21 mouse cellular contexts compared by ENCODE assay signal in the genomic region with DNA sequence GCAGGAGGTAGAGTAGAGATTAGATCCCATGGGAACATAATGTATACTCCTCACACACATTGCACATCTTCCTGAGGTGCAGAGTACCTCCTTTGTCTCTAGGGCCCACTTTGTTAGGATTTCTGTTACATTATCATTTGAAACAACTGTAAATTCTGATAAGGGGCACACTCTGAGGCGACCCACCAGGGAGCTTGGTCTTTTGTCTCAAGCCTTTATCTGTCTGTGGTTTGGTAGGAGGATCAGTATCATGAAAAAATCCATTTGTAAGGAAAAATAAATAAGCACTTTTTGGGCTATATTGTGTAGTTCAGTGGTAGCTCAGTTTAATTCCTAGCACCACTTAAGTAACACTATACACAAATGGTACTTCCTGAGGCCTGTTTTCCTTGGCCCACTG.
"Had no signal": no experiment of that assay in that cellular context is flagged by ENCODE, and none has a peak within 500 bp of the region (broad histone marks: within the 10 kb centered on the region; RNA-seq: fewer than 3 reads in every experiment).

No protein-coding gene starts in this region.

- H3K27me3 ChIP-seq: limb, embryonic 13.5 days; megakaryocyte, embryonic 14.5 days; midbrain, embryonic 12.5 days; neural tube, embryonic 13.5 days had no signal

- H3K27ac ChIP-seq: limb, embryonic 10.5 days; limb, embryonic 13.5 days; macrophage; midbrain, embryonic 12.5 days; neural tube, embryonic 13.5 days had no signal

- H3K9ac ChIP-seq: limb, embryonic 13.5 days; lung, embryonic 14.5 days; midbrain, embryonic 12.5 days; neural tube, embryonic 13.5 days had no signal

- H3K9me3 ChIP-seq: limb, embryonic 10.5 days; limb, embryonic 13.5 days; megakaryocyte, embryonic 14.5 days; midbrain, embryonic 12.5 days; neural tube, embryonic 13.5 days had no signal

- ATAC-seq: inflammation-experienced regulatory T-cells, adult 6 months; intestine, embryonic 16.5 days; lung, postnatal 0 days; midbrain, embryonic 16.5 days had no signal

- H3K4me3 ChIP-seq: limb, embryonic 10.5 days; limb, embryonic 13.5 days; megakaryocyte, embryonic 14.5 days; midbrain, embryonic 12.5 days; myocyte; neural tube, embryonic 13.5 days had no signal

- DNase-seq: kidney, adult 18-20 months; kidney, adult 9 months; kidney, postnatal 14 days; kidney, postnatal 4 days; layer of hippocampus, adult 9-11 months; lung, embryonic 14.5 days; retina, postnatal 1 day; right cerebral cortex, postnatal 25 days; spleen, adult 18-20 months; thymus, postnatal 25 days had no signal

- H3K4me2 ChIP-seq: limb, embryonic 13.5 days; lung, embryonic 14.5 days; midbrain, embryonic 12.5 days; neural tube, embryonic 13.5 days had no signal

- H3K4me1 ChIP-seq: limb, embryonic 10.5 days; limb, embryonic 13.5 days; megakaryocyte, embryonic 14.5 days; midbrain, embryonic 12.5 days; neural tube, embryonic 13.5 days had no signal
